Mouse (Mus musculus) testis, adult 2 months (tissue): ENCODE data around the gene Cxcl12. TPM values are rescaled to one million over a fixed set of nuclear protein-coding genes. Genes with fewer than 3 reads are reported as not detected.

Experiments used
- H3K27ac ChIP-seq: fragments of 200-500 bp; 2 replicates; pipeline ENCODE4 v1.5.1; 2012; ENCODE audit warnings: low read depth, low read length; ENCODE audit not compliant: control insufficient read depth, insufficient read depth
- H3K27me3 ChIP-seq: fragments of 200-500 bp; 2 replicates; pipeline ENCODE4 v1.6.1; 2012; ENCODE audit warnings: mild to moderate bottlenecking, low read length, moderate library complexity; ENCODE audit not compliant: control insufficient read depth, insufficient read depth
- H3K36me3 ChIP-seq: fragments of 200-500 bp; 2 replicates; pipeline ENCODE4 v1.6.1; 2012; ENCODE audit warnings: mild to moderate bottlenecking, low read length; ENCODE audit not compliant: control insufficient read depth, insufficient read depth
- H3K4me1 ChIP-seq: fragments of 200-500 bp; 2 replicates; pipeline ENCODE4 v1.6.1; 2012; ENCODE audit warnings: low read length; ENCODE audit not compliant: control insufficient read depth, insufficient read depth
- H3K4me3 ChIP-seq: fragments of 200-500 bp; 2 replicates; pipeline ENCODE4 v1.5.1; 2012; ENCODE audit warnings: low read depth, mild to moderate bottlenecking, low read length, moderate library complexity, mixed read lengths; ENCODE audit not compliant: control insufficient read depth
- CTCF ChIP-seq: fragments of 200-500 bp; IDR thresholded peaks from 2 replicates; pipeline ENCODE4 v1.5.1; 2012; ENCODE audit warnings: low read depth, mild to moderate bottlenecking, inconsistent platforms, low read length, moderate library complexity; ENCODE audit not compliant: control insufficient read depth, insufficient read depth, insufficient replicate concordance
- POLR2A ChIP-seq: fragments of 200-500 bp; IDR thresholded peaks from 2 replicates; pipeline ENCODE4 v1.6.1; 2012; ENCODE audit warnings: low read depth, mild to moderate bottlenecking, inconsistent platforms, low read length, moderate library complexity; ENCODE audit not compliant: control insufficient read depth
- polyA plus RNA-seq: library from polyadenylated mRNA; depleted of rRNA; stranded (reverse); fragments of >200 nt; gene quantifications from 2 replicates; pipeline ENCODE4 v1.2.3, GENCODE M21; 2012

The Cxcl12 gene
- polyA plus RNA-seq, 1 experiment: 10.4 TPM

- Histone ChIP-seq H3K27ac (no peak overlapping the region), H3K36me3 (no peaks in the 10 kb centered on the region), H3K4me1 (peaks cover 14% of the 10 kb centered on the region), H3K27me3 (no peaks in the 10 kb centered on the region), H3K4me3 (no peak overlapping the region)
- no peak for TF ChIP-seq POLR2A
- TF ChIP-seq CTCF: no peak
Measured at GRCm38 (mm10) chr6:117167426-117167730, 957 bp upstream of the Cxcl12 start.

GRCm38 (mm10) chr6:117169051-117169909 is 945 bp downstream of the Cxcl12 start:
- TF ChIP-seq CTCF (no peak), POLR2A (no peak)
- peaks cover 15% of the 10 kb centered on the region for H3K4me1 ChIP-seq
- peak overlapping the region; percentile 87 for H3K4me3 ChIP-seq
- no peaks in the 10 kb centered on the region for H3K36me3 ChIP-seq
- no peaks in the 10 kb centered on the region for H3K27me3 ChIP-seq
- H3K27ac ChIP-seq: peak overlapping the region; percentile 19; the same call in 1 of the 2 replicates

- Histone ChIP-seq H3K4me1 (peaks cover 15% of the 10 kb centered on the region), H3K4me3 (no peak overlapping the region; the same call in 1 of the 2 replicates), H3K27me3 (no peaks in the 10 kb centered on the region), H3K27ac (no peak overlapping the region), H3K36me3 (no peaks in the 10 kb centered on the region)
- TF ChIP-seq POLR2A (no peak), CTCF (no peak)
Measured at GRCm38 (mm10) chr6:117169910-117170747, 1.8 kb downstream of the Cxcl12 start.

GRCm38 (mm10) chr6:117172358-117172757 is 4.0 kb downstream of the Cxcl12 start:
- Histone ChIP-seq H3K27me3 (no peaks in the 10 kb centered on the region), H3K36me3 (no peaks in the 10 kb centered on the region), H3K27ac (no peak overlapping the region), H3K4me1 (peaks cover 11% of the 10 kb centered on the region), H3K4me3 (no peak overlapping the region)
- TF ChIP-seq CTCF (no peak), POLR2A (no peak)

GRCm38 (mm10) chr6:117173876-117174275 is 5.5 kb downstream of the Cxcl12 start:
- TF ChIP-seq POLR2A: no peak
- peak; percentile 76; the same call in 1 of the 2 replicates for TF ChIP-seq CTCF
- no peak overlapping the region for H3K27ac ChIP-seq
- H3K4me1 ChIP-seq: peaks cover 3% of the 10 kb centered on the region
- H3K36me3 ChIP-seq: no peaks in the 10 kb centered on the region
- no peak overlapping the region for H3K4me3 ChIP-seq
- H3K27me3 ChIP-seq: no peaks in the 10 kb centered on the region

GRCm38 (mm10) chr6:117175113-117175793 is 6.9 kb downstream of the Cxcl12 start:
- no peaks in the 10 kb centered on the region for H3K27me3 ChIP-seq
- H3K4me3 ChIP-seq: no peak overlapping the region
- TF ChIP-seq CTCF (no peak), POLR2A (no peak)
- H3K27ac ChIP-seq: no peak overlapping the region
- H3K4me1 ChIP-seq: 0 out of 2 replicates have a peak, but pooled peaks cover 2% of the 10 kb centered on the region
- no peaks in the 10 kb centered on the region for H3K36me3 ChIP-seq
